Mouse (Mus musculus) megakaryocyte, embryonic 14.5 days (primary cell): ENCODE measurements around the gene Nsl1.

Experiments
- FLI1 ChIP-seq: IDR thresholded peaks from 2 replicates; pipeline ENCODE4 v1.6.1; 2012; ENCODE audit warnings: low read length, inconsistent platforms, mixed read lengths
- GATA1 ChIP-seq: IDR thresholded peaks from 3 replicates; pipeline ENCODE4 v1.6.1; 2012; ENCODE audit warnings: mixed read lengths, low read length, inconsistent platforms, borderline replicate concordance

- no peak for TF ChIP-seq GATA1
- no peak for TF ChIP-seq FLI1
Measured at GRCm38 (mm10) chr1:191087955-191088354, 25.1 kb downstream of the Nsl1 start.
